Mouse (Mus musculus) lung, postnatal 0 days (tissue): Measurements from ENCODE around the gene Prkar2b. TPM values are rescaled to one million over a fixed set of nuclear protein-coding genes. Genes with fewer than 3 reads are reported as not detected.

Experiments
- ATAC-seq: fragments of 200-750 bp; cut with Nextera tagmentation; 2 replicates; pipeline ENCODE4 v1.8.0; 2017; ENCODE audit warnings: moderate library complexity
- DNase-seq: peaks from one replicate; pipeline ENCODE4 v3.0.0-alpha.2; 2016; ENCODE audit warnings: low spot score
- H3K27ac ChIP-seq: fragments of 300-500 bp; sonication (generic); 2 replicates; pipeline ENCODE4 v1.5.1; 2014; ENCODE audit warnings: antibody characterized with exemption, mild to moderate bottlenecking, low read length, mixed read lengths
- H3K27me3 ChIP-seq: fragments of 300-500 bp; sonication (generic); replicated peaks from 2 replicates; pipeline ENCODE4 v1.6.1; 2014; ENCODE audit warnings: low read length, mixed read lengths; ENCODE audit not compliant: insufficient read depth
- H3K36me3 ChIP-seq: fragments of 300-500 bp; sonication (generic); 2 replicates; pipeline ENCODE4 v1.6.1; 2014; ENCODE audit warnings: low read length, mixed read lengths; ENCODE audit not compliant: insufficient read depth
- H3K4me1 ChIP-seq: fragments of 300-500 bp; sonication (generic); 2 replicates; pipeline ENCODE4 v1.6.1; 2014; ENCODE audit warnings: antibody characterized with exemption, low read depth, low read length, mixed read lengths; ENCODE audit not compliant: insufficient read depth
- H3K4me2 ChIP-seq: fragments of 300-500 bp; sonication (generic); replicated peaks from 2 replicates; pipeline ENCODE4 v1.6.1; 2014; ENCODE audit warnings: low read depth, mild to moderate bottlenecking, low read length, moderate library complexity, mixed read lengths
- H3K4me3 ChIP-seq: fragments of 300-500 bp; sonication (generic); 2 replicates; pipeline ENCODE4 v1.5.1; 2014; ENCODE audit warnings: low read depth, low read length
- H3K9ac ChIP-seq: fragments of 300-500 bp; sonication (generic); replicated peaks from 2 replicates; pipeline ENCODE4 v1.6.1; 2014; ENCODE audit warnings: low read depth, mild to moderate bottlenecking
- H3K9me3 ChIP-seq: fragments of 300-500 bp; sonication (generic); 2 replicates; pipeline ENCODE4 v1.6.1; 2016; ENCODE audit warnings: low read length, mixed read lengths
- CTCF ChIP-seq: IDR thresholded peaks from 2 replicates; pipeline ENCODE4 v1.5.1; 2016; ENCODE audit warnings: antibody characterized with exemption, mild to moderate bottlenecking
- EP300 ChIP-seq: IDR thresholded peaks from 2 replicates; pipeline ENCODE4 v1.6.1; 2016; ENCODE audit warnings: antibody characterized with exemption, mild to moderate bottlenecking, control low read depth
- WGBS: fragments of 180-500 bp; shearing (Covaris S2); extraction: QIAGEN DNeasy Blood & Tissue Kit; methylation state at CpG from one replicate; pipeline ENCODE4 v1.1.7; 2014; 5-methylcytosine and 5-hydroxymethylcytosine counted together
- polyA plus RNA-seq: library from polyadenylated mRNA; unstranded; fragments of >200 nt; fragmentation: Nextera tagmentation; extraction: Ambion mirVana; gene quantifications from 2 replicates; pipeline ENCODE4 v1.2.1, GENCODE M21; 2015

Prkar2b gene
- polyA plus RNA-seq, 1 experiment from 2014 or later = 11.0 TPM

GRCm38 (mm10) chr12:31971547-31971946 is 89.5 kb downstream of the Prkar2b start:
- no peak overlapping the region for H3K4me2 ChIP-seq
- no peak overlapping the region for H3K9ac ChIP-seq
- H3K27ac ChIP-seq = no peak overlapping the region
- no peaks in the 10 kb centered on the region for H3K27me3 ChIP-seq
- no peaks in the 10 kb centered on the region for H3K36me3 ChIP-seq
- H3K9me3 ChIP-seq = no peaks in the 10 kb centered on the region
- H3K4me3 ChIP-seq = no peak overlapping the region
- DNase-seq = no peak
- TF ChIP-seq EP300 (no peak), CTCF (no peak)
- WGBS = 84% methylated on average over 8 of the region's 8 CpGs
- ATAC-seq = no peak
- no peaks in the 10 kb centered on the region for H3K4me1 ChIP-seq

GRCm38 (mm10) chr12:31969111-31969510 is 92.0 kb downstream of the Prkar2b start:
- no peak overlapping the region for H3K9ac ChIP-seq
- no peak for ATAC-seq
- no peak for TF ChIP-seq CTCF

GRCm38 (mm10) chr12:31967536-31967935 is 93.6 kb downstream of the Prkar2b start:
- H3K27ac ChIP-seq = no peak overlapping the region
- H3K27me3 ChIP-seq = no peaks in the 10 kb centered on the region
- H3K9ac ChIP-seq = no peak overlapping the region
- H3K4me1 ChIP-seq = no peaks in the 10 kb centered on the region
- H3K4me3 ChIP-seq = no peak overlapping the region
- H3K9me3 ChIP-seq = no peaks in the 10 kb centered on the region
- no peak overlapping the region for H3K4me2 ChIP-seq
- peak; percentile 97 for TF ChIP-seq CTCF
- TF ChIP-seq EP300 = 0 out of 2 replicates have a peak, but pooled peaks have one; percentile 30
- 1% methylated on average over 2 of the region's 2 CpGs for WGBS
- no peaks in the 10 kb centered on the region for H3K36me3 ChIP-seq
- ATAC-seq (peak; percentile 35), DNase-seq (peak; percentile 86)

More at GRCm38 (mm10) chr12:31969111-31969510, 92.0 kb downstream of the Prkar2b start:
- H3K4me1 ChIP-seq = no peaks in the 10 kb centered on the region
- no peaks in the 10 kb centered on the region for H3K27me3 ChIP-seq
- DNase-seq = no peak
- no peak overlapping the region for H3K27ac ChIP-seq
- WGBS = 19% methylated on average over 1 of the region's 1 CpGs
- no peaks in the 10 kb centered on the region for H3K36me3 ChIP-seq
- no peak overlapping the region for H3K4me2 ChIP-seq
- H3K9me3 ChIP-seq = no peaks in the 10 kb centered on the region
- no peak overlapping the region for H3K4me3 ChIP-seq

- no peaks in the 10 kb centered on the region for H3K9me3 ChIP-seq
- WGBS = 82% methylated on average over 4 of the region's 4 CpGs
- no peaks in the 10 kb centered on the region for H3K27me3 ChIP-seq
- H3K9ac ChIP-seq = no peak overlapping the region
- H3K4me2 ChIP-seq = no peak overlapping the region
- ATAC-seq (no peak), DNase-seq (no peak)
- no peak overlapping the region for H3K4me3 ChIP-seq
- no peak overlapping the region for H3K27ac ChIP-seq
- H3K36me3 ChIP-seq = no peaks in the 10 kb centered on the region
- TF ChIP-seq CTCF (no peak), EP300 (no peak)
- H3K4me1 ChIP-seq = no peaks in the 10 kb centered on the region
Observed at GRCm38 (mm10) chr12:31966405-31966804, 94.7 kb downstream of the Prkar2b start.

- H3K4me1 ChIP-seq = no peaks in the 10 kb centered on the region
- no peaks in the 10 kb centered on the region for H3K27me3 ChIP-seq
- WGBS = 86% methylated on average over 12 of the region's 12 CpGs
- DNase-seq (no peak), ATAC-seq (no peak)
- no peak overlapping the region for H3K4me2 ChIP-seq
- no peaks in the 10 kb centered on the region for H3K9me3 ChIP-seq
- no peak overlapping the region for H3K4me3 ChIP-seq
- TF ChIP-seq EP300 (no peak), CTCF (no peak)
- H3K9ac ChIP-seq = no peak overlapping the region
- H3K36me3 ChIP-seq = no peaks in the 10 kb centered on the region
- no peak overlapping the region for H3K27ac ChIP-seq
Observed at GRCm38 (mm10) chr12:31965517-31966212, 95.4 kb downstream of the Prkar2b start.

- WGBS = 88% methylated on average over 6 of the region's 6 CpGs
- H3K27ac ChIP-seq = no peak overlapping the region
- TF ChIP-seq EP300 (no peak), CTCF (no peak)
- H3K9ac ChIP-seq = no peak overlapping the region
- no peak overlapping the region for H3K4me3 ChIP-seq
- no peaks in the 10 kb centered on the region for H3K36me3 ChIP-seq
- H3K9me3 ChIP-seq = no peaks in the 10 kb centered on the region
- ATAC-seq (no peak), DNase-seq (no peak)
- no peaks in the 10 kb centered on the region for H3K4me1 ChIP-seq
- H3K4me2 ChIP-seq = no peak overlapping the region
- H3K27me3 ChIP-seq = no peaks in the 10 kb centered on the region
Observed at GRCm38 (mm10) chr12:31964074-31964473, 97.0 kb downstream of the Prkar2b start.

GRCm38 (mm10) chr12:31955843-31956242 is 105.3 kb downstream of the Prkar2b start:
- DNase-seq (no peak), ATAC-seq (no peak)
- WGBS = 85% methylated on average over 4 of the region's 4 CpGs
- Histone ChIP-seq H3K4me3 (no peak overlapping the region), H3K27ac (no peak overlapping the region), H3K9me3 (no peaks in the 10 kb centered on the region), H3K4me2 (no peak overlapping the region), H3K27me3 (no peaks in the 10 kb centered on the region), H3K4me1 (no peaks in the 10 kb centered on the region), H3K9ac (no peak overlapping the region), H3K36me3 (no peaks in the 10 kb centered on the region)
- TF ChIP-seq CTCF (no peak), EP300 (no peak)
